Mouse (Mus musculus): ENCODE data around the gene Th. TPM values are rescaled to one million over a fixed set of nuclear protein-coding genes. Genes with fewer than 3 reads are reported as not detected.

The Th gene
- polyA plus RNA-seq, 1 experiment from 2014 or later = 7.9 TPM

DNA sequence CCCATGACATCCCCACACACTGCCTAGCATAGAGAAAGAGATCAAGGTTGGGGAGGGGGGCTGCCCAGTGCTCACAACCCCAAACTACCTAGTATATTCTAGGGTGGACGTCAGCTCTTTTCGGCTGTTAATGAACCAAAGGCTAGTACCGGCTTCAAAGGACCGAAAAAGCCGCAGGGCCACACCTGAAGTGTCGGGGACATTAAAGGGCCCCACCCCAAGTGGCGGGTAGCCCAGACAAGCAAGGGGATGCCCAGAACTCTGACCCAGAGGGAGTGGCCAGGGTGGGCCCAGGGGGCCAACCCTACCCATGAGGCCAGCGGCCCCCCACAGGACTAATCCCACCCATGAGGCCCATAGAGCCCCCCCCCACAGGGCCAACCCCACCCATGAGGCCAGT lies 3.6 kb downstream of the Th start:
- no peak for DNase-seq (ENCODE audit: low spot score)
- Histone ChIP-seq H3K27ac (replicated peaks) (no peak overlapping the region), H3K36me3 (no peaks in the 10 kb centered on the region), H3K9me3 (replicated peaks) (no peaks in the 10 kb centered on the region), H3K4me1 (no peaks in the 10 kb centered on the region), H3K27me3 (ENCODE audit: low read depth, poor library complexity, severe bottlenecking) (peaks cover 3% of the 10 kb centered on the region; the same call in 1 of the 2 replicates), H3K4me3 (no peak overlapping the region)
- WGBS = 88% methylated on average over 8 of the region's 8 CpGs

DNA sequence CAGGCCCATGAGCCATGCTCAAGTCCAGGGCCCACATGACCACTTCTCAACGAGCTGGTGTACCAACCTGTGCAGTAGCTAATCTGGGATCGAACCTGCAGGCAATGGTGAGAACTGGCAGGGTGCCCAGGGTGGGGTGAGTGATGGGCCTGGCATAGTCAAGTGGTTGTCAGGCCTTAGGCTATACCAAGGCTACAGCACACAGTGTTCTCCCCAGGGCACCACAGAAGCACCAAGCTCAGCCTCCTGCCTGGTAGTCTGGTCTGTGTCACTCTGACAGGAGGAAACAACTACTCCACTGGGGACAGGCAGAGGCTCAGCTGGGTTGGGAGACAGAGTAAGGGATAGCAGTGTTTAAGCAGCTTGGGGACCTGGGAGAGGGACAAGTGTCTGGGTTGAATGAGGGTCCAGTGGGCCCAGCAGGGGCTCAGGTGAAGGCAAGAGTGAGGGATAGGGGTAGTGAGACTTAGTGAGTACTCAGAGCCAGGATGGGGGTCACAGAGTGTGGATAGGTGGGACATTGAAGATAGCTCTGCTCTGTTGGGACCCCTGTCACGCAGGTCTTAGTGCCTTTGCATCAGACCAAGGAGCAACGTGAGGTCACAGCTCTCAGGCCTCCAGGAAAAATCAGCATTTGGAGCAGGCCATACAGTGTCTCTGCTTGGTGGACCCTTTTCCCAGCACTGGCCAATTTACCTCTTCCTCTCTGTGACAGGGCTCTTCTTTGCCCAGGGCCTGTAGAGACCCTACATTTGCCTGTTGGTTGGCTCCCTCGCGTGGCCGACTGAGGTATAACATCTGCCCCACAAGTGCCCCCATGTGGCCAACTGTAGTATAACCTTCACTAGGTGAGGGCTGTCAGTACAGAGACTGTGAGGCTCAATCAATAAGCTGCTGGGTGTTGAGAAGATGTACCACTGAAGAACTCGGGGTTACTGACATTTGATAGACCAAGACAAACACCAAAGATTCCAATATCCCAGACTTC lies 12.0 kb downstream of the Th start:
- no peak overlapping the region for H3K4me3 ChIP-seq
- H3K36me3 ChIP-seq = no peaks in the 10 kb centered on the region
- no peak overlapping the region for H3K27ac ChIP-seq (replicated peaks)
- no peaks in the 10 kb centered on the region for H3K9me3 ChIP-seq (replicated peaks)
- no peaks in the 10 kb centered on the region for H3K27me3 ChIP-seq (ENCODE audit: low read depth, poor library complexity, severe bottlenecking)
- 34% methylated on average over 8 of the region's 8 CpGs for WGBS
- peaks cover 11% of the 10 kb centered on the region for H3K4me1 ChIP-seq
- peak; percentile 81 for DNase-seq (ENCODE audit: low spot score)

DNA sequence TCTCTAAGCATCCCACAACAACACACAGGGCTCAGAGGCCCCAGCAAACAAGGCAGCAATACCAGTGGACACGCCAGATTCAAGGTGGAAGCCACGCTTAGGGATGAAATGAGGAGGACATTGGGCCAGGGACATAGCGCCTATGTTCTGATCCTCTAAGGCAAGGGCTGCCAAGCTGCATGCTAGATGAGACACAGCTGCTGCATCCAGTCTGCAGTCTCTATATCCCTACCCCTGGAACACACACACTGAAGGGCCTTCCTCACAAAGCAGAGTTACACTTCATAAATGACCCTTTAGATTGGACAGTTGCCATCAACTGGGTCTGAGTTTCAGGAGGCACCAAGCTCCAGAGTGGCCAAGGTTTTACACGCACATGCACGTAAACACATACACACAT lies 13.3 kb downstream of the Th start:
- Histone ChIP-seq H3K27ac (replicated peaks) (no peak overlapping the region), H3K4me1 (peaks cover 11% of the 10 kb centered on the region), H3K4me3 (no peak overlapping the region), H3K36me3 (no peaks in the 10 kb centered on the region), H3K9me3 (replicated peaks) (no peaks in the 10 kb centered on the region), H3K27me3 (ENCODE audit: low read depth, poor library complexity, severe bottlenecking) (no peaks in the 10 kb centered on the region)
- 87% methylated on average over 5 of the region's 5 CpGs for WGBS
- no peak for DNase-seq (ENCODE audit: low spot score)

DNA sequence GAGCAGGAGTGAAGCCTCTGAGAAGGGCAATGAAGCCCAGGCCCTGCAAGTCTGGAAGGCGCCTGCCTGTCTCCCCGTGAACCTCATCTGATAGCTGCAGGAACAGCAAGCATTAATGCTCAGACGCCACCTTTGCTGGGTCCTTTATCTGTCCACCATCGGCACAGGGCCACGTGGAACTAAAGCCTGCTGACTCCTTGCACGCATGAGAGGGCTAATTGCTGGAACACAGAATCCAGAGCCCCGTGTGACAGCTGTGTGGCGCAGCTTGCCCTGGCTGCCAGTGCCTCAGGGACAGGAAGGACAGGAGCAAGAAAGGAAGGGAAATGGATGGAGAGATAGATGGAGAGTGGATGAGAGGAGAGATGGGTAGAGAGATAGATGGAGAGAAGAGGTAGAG lies 14.8 kb downstream of the Th start:
- Histone ChIP-seq H3K27me3 (ENCODE audit: low read depth, poor library complexity, severe bottlenecking) (no peaks in the 10 kb centered on the region), H3K9me3 (replicated peaks) (no peaks in the 10 kb centered on the region), H3K27ac (replicated peaks) (peak overlapping the region; percentile 34; the same call in 1 of the 2 replicates), H3K4me3 (no peak overlapping the region), H3K36me3 (no peaks in the 10 kb centered on the region), H3K4me1 (peaks cover 11% of the 10 kb centered on the region)
- no peak for DNase-seq (ENCODE audit: low spot score)
- 51% methylated on average over 8 of the region's 8 CpGs for WGBS

DNA sequence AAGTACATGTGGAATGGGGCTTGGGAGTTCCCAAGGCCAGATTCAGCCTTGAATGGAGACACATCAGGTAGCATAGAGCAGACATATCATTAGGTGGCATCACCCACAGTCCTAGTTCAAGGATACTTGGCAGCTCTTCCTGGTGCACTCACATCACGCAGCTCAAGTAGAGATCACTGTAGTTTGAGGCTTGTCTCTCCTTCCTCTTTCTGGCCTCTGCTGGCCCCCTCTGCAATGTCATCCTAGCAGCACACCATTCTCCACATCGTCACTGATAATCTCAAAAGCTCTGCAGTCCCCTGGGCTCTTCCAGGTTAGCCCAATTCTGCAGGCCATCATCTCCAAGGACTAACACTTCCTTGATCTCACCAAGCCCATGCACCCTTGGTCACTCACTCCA lies 19.2 kb downstream of the Th start:
- DNase-seq (ENCODE audit: low spot score) = no peak
- H3K4me3 ChIP-seq = no peak overlapping the region
- H3K27ac ChIP-seq (replicated peaks) = no peak overlapping the region
- no peaks in the 10 kb centered on the region for H3K36me3 ChIP-seq
- 87% methylated on average over 2 of the region's 2 CpGs for WGBS
- no peaks in the 10 kb centered on the region; the same call in 1 of the 2 replicates for H3K27me3 ChIP-seq (ENCODE audit: low read depth, poor library complexity, severe bottlenecking)
- no peaks in the 10 kb centered on the region for H3K9me3 ChIP-seq (replicated peaks)
- H3K4me1 ChIP-seq = peaks cover 5% of the 10 kb centered on the region

DNA sequence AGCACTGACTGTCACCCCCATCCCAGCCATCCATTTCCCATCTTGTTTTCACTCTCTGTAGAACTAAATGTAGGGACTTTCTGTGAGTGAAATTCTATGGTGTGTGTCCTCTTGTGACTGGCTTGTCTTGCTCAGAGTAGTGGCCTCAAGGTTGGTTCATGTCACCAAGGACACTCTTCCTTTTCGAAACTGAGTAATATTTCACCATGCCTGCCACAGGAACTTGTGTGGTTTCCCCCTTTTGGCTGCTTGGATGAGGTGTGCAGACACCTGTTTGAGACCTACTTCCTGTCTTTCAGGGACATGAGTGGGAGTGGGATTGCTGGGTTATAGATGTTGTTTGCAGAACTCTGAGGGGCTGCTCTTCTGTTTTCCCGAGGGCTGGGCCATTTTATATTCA lies 20.8 kb downstream of the Th start:
- H3K9me3 ChIP-seq (replicated peaks) = no peaks in the 10 kb centered on the region
- WGBS = 81% methylated on average over 2 of the region's 2 CpGs

DNA sequence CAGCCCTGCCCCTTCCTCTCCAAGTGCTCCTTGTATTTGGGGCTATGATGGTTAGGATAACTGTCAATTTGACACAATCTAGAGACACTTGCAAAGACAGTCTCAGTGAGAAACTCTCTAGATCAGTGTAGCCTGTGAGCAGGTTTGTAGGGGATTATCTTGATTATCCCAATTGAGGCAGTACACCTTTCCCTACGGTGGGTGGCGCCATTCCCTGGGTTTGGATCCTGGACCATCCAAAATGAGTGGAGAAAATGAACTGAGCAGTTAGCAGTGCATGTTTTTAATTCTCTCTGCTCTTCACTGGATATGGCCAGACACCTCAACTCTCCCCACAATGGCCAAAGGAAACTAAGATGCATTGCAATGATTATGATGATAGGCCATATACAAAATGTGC lies 21.3 kb downstream of the Th start:
- Histone ChIP-seq H3K4me3 (no peak overlapping the region), H3K4me1 (no peaks in the 10 kb centered on the region), H3K27me3 (ENCODE audit: low read depth, poor library complexity, severe bottlenecking) (no peaks in the 10 kb centered on the region; the same call in 1 of the 2 replicates), H3K36me3 (no peaks in the 10 kb centered on the region), H3K9me3 (replicated peaks) (no peaks in the 10 kb centered on the region), H3K27ac (replicated peaks) (no peak overlapping the region)
- DNase-seq (ENCODE audit: low spot score) = no peak
- WGBS = 47% methylated on average over 2 of the region's 2 CpGs

More for the DNA sequence above, 20.8 kb downstream of the Th start:
- H3K27ac ChIP-seq (replicated peaks) = no peak overlapping the region
- H3K4me1 ChIP-seq = no peaks in the 10 kb centered on the region
- no peak overlapping the region for H3K4me3 ChIP-seq
- no peak for DNase-seq (ENCODE audit: low spot score)
- no peaks in the 10 kb centered on the region; the same call in 1 of the 2 replicates for H3K27me3 ChIP-seq (ENCODE audit: low read depth, poor library complexity, severe bottlenecking)
- H3K36me3 ChIP-seq = no peaks in the 10 kb centered on the region

DNA sequence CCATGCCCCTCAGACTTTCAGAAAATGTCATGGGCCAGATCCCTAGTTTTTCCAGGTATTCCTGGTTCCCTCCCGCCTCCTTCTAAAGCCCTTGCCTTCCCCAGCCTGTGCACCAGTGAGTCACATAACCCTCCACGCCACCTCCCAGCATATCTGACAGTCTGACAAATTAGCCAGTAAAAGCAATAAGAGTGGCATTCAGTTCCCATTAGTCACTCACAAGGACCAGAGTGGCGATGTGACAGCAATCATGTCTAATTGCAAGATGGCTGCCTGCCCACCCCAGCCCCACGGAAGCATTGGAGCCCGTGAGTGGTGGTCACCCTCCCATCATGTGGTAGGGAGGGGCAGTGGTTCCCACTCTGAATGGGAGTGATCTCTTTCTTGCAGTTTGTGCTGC lies 25.3 kb downstream of the Th start:
- no peak for DNase-seq (ENCODE audit: low spot score)
- Histone ChIP-seq H3K4me1 (peaks cover 19% of the 10 kb centered on the region), H3K9me3 (replicated peaks) (no peaks in the 10 kb centered on the region), H3K27me3 (ENCODE audit: low read depth, poor library complexity, severe bottlenecking) (peaks cover 12% of the 10 kb centered on the region), H3K4me3 (no peak overlapping the region), H3K27ac (replicated peaks) (no peak overlapping the region), H3K36me3 (no peaks in the 10 kb centered on the region)
- WGBS = 87% methylated on average over 5 of the region's 5 CpGs

DNA sequence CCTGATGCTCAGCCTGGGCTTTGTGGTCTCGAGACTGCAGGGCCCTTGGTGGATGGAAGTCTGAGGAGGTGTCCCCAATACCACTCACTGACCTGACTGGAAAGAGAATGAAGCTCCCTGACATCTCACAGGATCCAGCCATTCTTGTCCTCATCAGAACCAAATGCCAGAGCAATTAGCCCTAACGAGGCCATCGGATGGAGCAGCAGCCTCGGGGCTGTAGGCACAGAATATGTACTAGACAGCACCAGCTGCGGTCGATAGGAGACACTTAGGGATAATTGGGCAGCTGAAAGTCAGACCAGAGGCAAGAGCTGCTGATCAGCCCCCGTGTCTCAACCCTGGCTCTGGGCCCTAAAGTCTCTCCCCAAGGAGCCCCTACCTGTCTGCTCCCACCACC lies 26.6 kb downstream of the Th start:
- Histone ChIP-seq H3K27ac (replicated peaks) (no peak overlapping the region; the same call in 1 of the 2 replicates), H3K4me1 (peaks cover 27% of the 10 kb centered on the region), H3K36me3 (no peaks in the 10 kb centered on the region), H3K4me3 (no peak overlapping the region), H3K27me3 (ENCODE audit: low read depth, poor library complexity, severe bottlenecking) (peaks cover 25% of the 10 kb centered on the region), H3K9me3 (replicated peaks) (no peaks in the 10 kb centered on the region)
- WGBS = 73% methylated on average over 7 of the region's 7 CpGs
- DNase-seq (ENCODE audit: low spot score) = no peak

DNA sequence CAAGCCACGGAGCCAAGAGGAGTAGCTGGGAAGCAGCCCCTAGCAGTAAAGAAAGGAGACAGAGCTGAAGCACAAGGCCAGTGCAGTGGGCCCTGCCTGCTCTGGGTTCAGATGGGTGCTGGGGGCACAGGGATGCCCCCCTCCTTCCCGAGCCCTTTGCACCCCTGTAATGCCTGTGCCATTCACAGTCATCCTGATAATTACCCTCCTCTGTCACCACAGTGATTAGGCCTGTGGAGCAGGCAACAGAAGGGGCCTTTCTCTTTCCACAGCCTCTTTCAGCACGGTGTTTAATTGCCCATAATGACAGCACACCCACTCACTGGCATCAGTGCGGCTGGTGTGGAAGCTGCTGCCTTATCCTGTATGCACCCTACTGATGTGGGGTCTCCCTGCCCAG lies 28.0 kb downstream of the Th start:
- DNase-seq (ENCODE audit: low spot score) = no peak
- 52% methylated on average over 4 of the region's 4 CpGs for WGBS
- Histone ChIP-seq H3K4me3 (no peak overlapping the region), H3K27me3 (ENCODE audit: low read depth, poor library complexity, severe bottlenecking) (peaks cover 34% of the 10 kb centered on the region), H3K9me3 (replicated peaks) (no peaks in the 10 kb centered on the region), H3K4me1 (peaks cover 41% of the 10 kb centered on the region), H3K36me3 (no peaks in the 10 kb centered on the region), H3K27ac (replicated peaks) (peak overlapping the region; percentile 67)

DNA sequence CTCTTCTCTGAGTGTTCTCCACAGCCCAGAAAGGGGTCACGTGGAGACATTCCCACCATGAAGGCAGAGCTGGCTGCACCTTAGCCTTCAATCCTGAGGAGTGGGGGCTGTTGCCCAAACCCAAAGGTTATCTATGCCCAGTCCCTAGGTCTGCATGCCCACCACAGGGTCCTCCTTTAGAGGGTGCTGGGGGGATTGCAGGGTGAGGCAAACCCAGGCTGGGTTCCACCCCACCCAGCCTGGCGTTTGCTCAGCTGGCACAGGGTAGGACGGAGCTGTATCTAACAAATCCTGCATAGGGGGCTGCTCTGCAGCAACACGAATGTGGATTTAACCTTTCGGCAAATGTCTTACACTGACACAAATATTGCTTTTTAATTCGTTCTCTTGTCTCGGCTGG lies 29.2 kb downstream of the Th start:
- H3K27me3 ChIP-seq (ENCODE audit: low read depth, poor library complexity, severe bottlenecking) = peaks cover 36% of the 10 kb centered on the region
- DNase-seq (ENCODE audit: low spot score) = no peak
- H3K4me3 ChIP-seq = no peak overlapping the region
- WGBS = 68% methylated on average over 7 of the region's 7 CpGs
- no peaks in the 10 kb centered on the region for H3K36me3 ChIP-seq
- H3K9me3 ChIP-seq (replicated peaks) = no peaks in the 10 kb centered on the region
- H3K4me1 ChIP-seq = peaks cover 53% of the 10 kb centered on the region
- 0 out of 2 replicates have a peak overlapping the region, but pooled peaks have one; percentile 40 for H3K27ac ChIP-seq (replicated peaks)

DNA sequence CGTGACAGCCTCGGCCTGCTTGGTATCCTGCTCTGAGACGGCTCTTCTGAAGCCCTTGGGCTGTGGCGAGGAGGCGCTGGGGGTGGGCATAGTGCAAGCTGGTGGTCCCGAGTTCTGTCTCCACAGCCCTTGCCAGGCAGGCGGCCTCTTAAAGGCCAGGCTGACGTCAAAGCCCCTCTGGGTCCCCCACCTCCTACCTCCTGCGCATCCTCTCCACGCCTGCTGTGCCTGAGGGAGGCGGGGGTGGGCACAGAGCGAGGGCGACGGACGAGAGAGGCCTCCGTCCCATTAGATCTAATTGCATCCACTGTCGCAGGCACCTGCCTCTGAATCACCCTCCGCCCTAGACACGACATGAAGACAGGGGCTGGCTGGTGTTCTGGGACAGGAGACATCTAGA lies 31.1 kb downstream of the Th start:
- peaks cover 53% of the 10 kb centered on the region for H3K27me3 ChIP-seq (ENCODE audit: low read depth, poor library complexity, severe bottlenecking)
- DNase-seq (ENCODE audit: low spot score) = no peak
- H3K36me3 ChIP-seq = no peaks in the 10 kb centered on the region
- H3K4me3 ChIP-seq = no peak overlapping the region
- no peaks in the 10 kb centered on the region for H3K9me3 ChIP-seq (replicated peaks)
- no peak overlapping the region; the same call in 1 of the 2 replicates for H3K27ac ChIP-seq (replicated peaks)
- WGBS = 63% methylated on average over 19 of the region's 19 CpGs
- peaks cover 61% of the 10 kb centered on the region for H3K4me1 ChIP-seq

DNA sequence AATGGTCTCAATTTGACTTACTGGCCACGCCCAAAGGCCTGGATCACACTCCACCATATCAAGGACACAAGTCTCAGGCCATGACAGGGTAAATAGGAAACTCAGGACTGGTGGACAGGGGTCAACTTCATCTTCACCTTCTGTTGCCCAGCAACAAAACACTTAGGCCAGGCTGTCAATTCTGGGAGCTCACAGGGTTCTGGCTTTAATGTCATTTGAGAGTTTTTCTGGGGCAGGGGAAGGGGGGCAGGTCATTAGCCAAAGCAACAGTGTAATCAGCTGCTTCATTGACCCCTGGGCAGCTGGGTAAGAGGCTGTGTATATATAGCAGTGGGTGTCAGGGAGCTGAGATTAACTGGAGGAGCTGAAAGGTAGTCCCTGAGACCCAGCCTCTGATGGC lies 33.5 kb downstream of the Th start:
- H3K27ac ChIP-seq (replicated peaks) = peak overlapping the region; percentile 30; the same call in 1 of the 2 replicates
- H3K36me3 ChIP-seq = no peaks in the 10 kb centered on the region
- no peaks in the 10 kb centered on the region for H3K9me3 ChIP-seq (replicated peaks)
- peaks cover 53% of the 10 kb centered on the region for H3K27me3 ChIP-seq (ENCODE audit: low read depth, poor library complexity, severe bottlenecking)
- H3K4me3 ChIP-seq = no peak overlapping the region
- peaks cover 53% of the 10 kb centered on the region for H3K4me1 ChIP-seq
- no peak for DNase-seq (ENCODE audit: low spot score)
- WGBS = 72% methylated on average over 1 of the region's 1 CpGs

All from midbrain, embryonic 10.5 days (tissue).